Mouse (Mus musculus): ENCODE results near the gene Egr4. TPM values are rescaled to one million over a fixed set of nuclear protein-coding genes. Genes with fewer than 3 reads are reported as not detected.

Gene Egr4
- 0.41 TPM for polyA plus RNA-seq (2017; shearing (Covaris generic))

GRCm38 (mm10) chr6:85513531-85513910 lies at the start of gene Egr4:
TSS of gene Egr4 (minus strand) at chr6:85513589.

GRCm38 (mm10) chr6:85502911-85503250 lies 10.5 kb downstream of the Egr4 start, which contains the start of gene Fbxo41:
TSS of gene Fbxo41 (minus strand) at chr6:85502994.

Other genes with a start within 250 kb of the Egr4 start
- 1.0 TPM for gene Sfxn5, start 180.2 kb downstream of the Egr4 start, polyA plus RNA-seq (2017; shearing (Covaris generic))
- gene Rab11fip5, start 139.0 kb downstream of the Egr4 start, polyA plus RNA-seq (2017; shearing (Covaris generic)) = 0.67 TPM
- not detected for gene Noto, start 89.7 kb downstream of the Egr4 start, polyA plus RNA-seq (2017; shearing (Covaris generic))
- gene Smyd5, start 81.6 kb downstream of the Egr4 start, polyA plus RNA-seq (2017; shearing (Covaris generic)) = 50.5 TPM
- 290 TPM for gene Cct7, start 62.1 kb downstream of the Egr4 start, polyA plus RNA-seq (2017; shearing (Covaris generic))
- gene Pradc1, start 61.6 kb downstream of the Egr4 start, polyA plus RNA-seq (2017; shearing (Covaris generic)) = 22.9 TPM
- 0.39 TPM for gene Fbxo41, start 10.6 kb downstream of the Egr4 start, polyA plus RNA-seq (2017; shearing (Covaris generic))
- gene Alms1, start 73.9 kb upstream of the Egr4 start, polyA plus RNA-seq (2017; shearing (Covaris generic)) = 1.7 TPM
- not detected for gene Nat8f7, start 199.6 kb upstream of the Egr4 start, polyA plus RNA-seq (2017; shearing (Covaris generic))

All from CD4-positive, CD25-positive, alpha-beta regulatory T cell (primary cell).